Mouse (Mus musculus): ENCODE data around the gene Sval3.

Sval3 gene

GRCm38 (mm10) chr6:41967840-41968239, at the start of gene Sval3:
Sval3 (plus strand) TSS chr6:41968140.
- DNase-seq (ENCODE audit: inconsistent age in 2 of 2, low spot score in 1 of 2), result no peak

GRCm38 (mm10) chr6:41951330-41951729, 16.6 kb upstream of the Sval3 start, which contains the start of gene Sval1:
Sval1 (plus strand) TSS chr6:41951630.
- no peak for DNase-seq (ENCODE audit: inconsistent age in 2 of 2, low spot score in 1 of 2)

All from adrenal gland, adult (tissue).